Mouse (Mus musculus) kidney, embryonic 16.5 days (tissue): ENCODE measurements around the gene Iqub. TPM values are rescaled to one million over a fixed set of nuclear protein-coding genes. Genes with fewer than 3 reads are reported as not detected.

Experiments
- ATAC-seq: fragments of 200-750 bp; cut with Nextera tagmentation; 2 replicates; pipeline ENCODE4 v1.8.0; 2017; ENCODE audit warnings: moderate TSS enrichment; ENCODE audit not compliant: low FRiP score, low TSS enrichment
- H3K27ac ChIP-seq: fragments of 300-500 bp; sonication (generic); 2 replicates; pipeline ENCODE4 v1.5.1; 2014; ENCODE audit warnings: low read length
- H3K27me3 ChIP-seq: fragments of 300-500 bp; sonication (generic); 2 replicates; pipeline ENCODE4 v1.6.1; 2014; ENCODE audit warnings: low read length, control low read depth, mixed read lengths; ENCODE audit not compliant: insufficient read depth
- H3K36me3 ChIP-seq: fragments of 300-500 bp; sonication (generic); 2 replicates; pipeline ENCODE4 v1.6.1; 2014; ENCODE audit warnings: low read length, control low read depth, mixed read lengths; ENCODE audit not compliant: insufficient read depth
- H3K4me1 ChIP-seq: fragments of 300-500 bp; sonication (generic); 2 replicates; pipeline ENCODE4 v1.6.1; 2014; ENCODE audit warnings: low read length, control low read depth, mixed read lengths; ENCODE audit not compliant: insufficient read depth
- H3K4me2 ChIP-seq: fragments of 300-500 bp; sonication (generic); replicated peaks from 2 replicates; pipeline ENCODE4 v1.6.1; 2014; ENCODE audit warnings: low read depth, low read length
- H3K4me3 ChIP-seq: fragments of 300-500 bp; sonication (generic); 2 replicates; pipeline ENCODE4 v1.5.1; 2014; ENCODE audit warnings: mild to moderate bottlenecking, low read length
- H3K9ac ChIP-seq: fragments of 300-500 bp; sonication (generic); replicated peaks from 2 replicates; pipeline ENCODE4 v1.6.1; 2014; ENCODE audit warnings: low read length
- H3K9me3 ChIP-seq: fragments of 300-500 bp; sonication (generic); 2 replicates; pipeline ENCODE4 v1.6.1; 2016; ENCODE audit warnings: low read length, control low read depth
- WGBS: fragments of 180-500 bp; shearing (Covaris S2); extraction: QIAGEN DNeasy Blood & Tissue Kit; methylation state at CpG from one replicate; pipeline ENCODE4 v1.1.7; 2014; 5-methylcytosine and 5-hydroxymethylcytosine counted together
- polyA plus RNA-seq: library from polyadenylated mRNA; unstranded; fragments of >200 nt; fragmentation: Nextera tagmentation; extraction: Ambion mirVana; gene quantifications from 2 replicates; pipeline ENCODE4 v1.2.1, GENCODE M21; 2015

Iqub gene
- polyA plus RNA-seq, 1 experiment from 2014 or later: 0.05 TPM

DNA sequence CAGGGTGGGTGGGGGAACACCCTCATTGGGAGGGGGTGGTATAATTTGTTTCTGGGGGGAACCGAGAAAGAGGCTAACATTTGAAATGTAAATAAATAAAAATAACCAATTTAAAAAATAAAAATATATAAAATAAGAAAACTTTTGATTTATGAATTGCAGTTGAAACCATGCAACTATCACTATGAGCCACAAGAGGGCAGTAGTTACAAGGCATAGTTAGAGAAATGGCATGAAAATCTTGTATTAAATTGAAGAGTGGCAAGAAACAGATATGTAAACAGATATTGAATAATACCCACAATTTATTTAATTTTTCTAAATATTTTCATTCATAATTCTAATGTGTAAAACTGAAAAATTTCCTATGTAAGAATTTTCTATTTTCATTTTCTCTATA lies 24.5 kb downstream of the Iqub start:
- 22% methylated on average over 1 of the region's 1 CpGs for WGBS
- Histone ChIP-seq H3K4me2 (no peak overlapping the region), H3K9me3 (no peaks in the 10 kb centered on the region), H3K4me3 (no peak overlapping the region), H3K27ac (no peak overlapping the region), H3K36me3 (no peaks in the 10 kb centered on the region), H3K9ac (no peak overlapping the region), H3K27me3 (no peaks in the 10 kb centered on the region), H3K4me1 (no peaks in the 10 kb centered on the region)
- ATAC-seq: no peak

GRCm38 (mm10) chr6:24486530-24486929 lies 28.3 kb downstream of the Iqub start:
- H3K9ac ChIP-seq: no peak overlapping the region
- ATAC-seq: no peak

DNA sequence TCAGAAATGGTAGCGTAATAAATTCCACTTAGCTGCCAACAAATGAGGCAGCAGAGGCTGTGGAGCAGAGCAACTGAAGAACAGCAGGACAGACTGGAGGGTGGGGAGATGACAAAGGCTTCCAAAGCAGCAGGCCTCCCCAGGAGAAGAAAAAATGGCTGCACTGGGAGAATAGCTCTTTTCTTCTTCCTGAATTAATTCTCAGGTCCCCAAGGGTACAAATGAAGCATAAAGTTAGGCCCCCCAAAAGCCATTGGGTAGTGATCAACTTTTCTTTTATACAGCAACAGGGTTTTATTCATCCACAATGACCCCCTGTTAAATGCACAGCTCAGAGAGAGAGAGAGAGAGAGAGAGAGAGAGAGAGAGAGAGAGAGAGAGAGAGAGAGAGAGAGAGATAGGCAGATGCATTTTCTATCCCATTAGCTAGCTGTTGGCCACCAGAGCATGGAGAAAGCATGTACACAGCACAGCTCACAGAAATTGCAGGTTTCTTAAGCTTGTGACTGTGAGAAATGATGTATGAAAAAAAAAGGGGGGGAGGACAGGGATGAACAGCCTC lies 44.2 kb downstream of the Iqub start:
- Histone ChIP-seq H3K4me3 (no peak overlapping the region), H3K4me2 (no peak overlapping the region), H3K4me1 (no peaks in the 10 kb centered on the region), H3K27me3 (no peaks in the 10 kb centered on the region), H3K9me3 (no peaks in the 10 kb centered on the region), H3K27ac (no peak overlapping the region), H3K9ac (no peak overlapping the region), H3K36me3 (no peaks in the 10 kb centered on the region)
- 77% methylated on average over 1 of the region's 1 CpGs for WGBS
- ATAC-seq: no peak

More at GRCm38 (mm10) chr6:24486530-24486929, 28.3 kb downstream of the Iqub start:
- H3K27me3 ChIP-seq: no peaks in the 10 kb centered on the region
- 69% methylated on average over 5 of the region's 5 CpGs for WGBS
- H3K4me1 ChIP-seq: no peaks in the 10 kb centered on the region
- no peaks in the 10 kb centered on the region for H3K36me3 ChIP-seq
- no peak overlapping the region for H3K27ac ChIP-seq
- H3K4me2 ChIP-seq: no peak overlapping the region
- no peak overlapping the region for H3K4me3 ChIP-seq
- H3K9me3 ChIP-seq: no peaks in the 10 kb centered on the region

GRCm38 (mm10) chr6:24470135-24470534 lies 44.7 kb downstream of the Iqub start:
- no peaks in the 10 kb centered on the region for H3K4me1 ChIP-seq
- no peak overlapping the region for H3K9ac ChIP-seq
- H3K9me3 ChIP-seq: no peaks in the 10 kb centered on the region
- no peak overlapping the region for H3K27ac ChIP-seq
- H3K4me2 ChIP-seq: no peak overlapping the region
- ATAC-seq: no peak
- no peak overlapping the region for H3K4me3 ChIP-seq
- H3K36me3 ChIP-seq: no peaks in the 10 kb centered on the region
- no peaks in the 10 kb centered on the region for H3K27me3 ChIP-seq
- 92% methylated on average over 2 of the region's 2 CpGs for WGBS

GRCm38 (mm10) chr6:24456097-24456496 lies 58.8 kb downstream of the Iqub start:
- 42% methylated on average over 7 of the region's 7 CpGs for WGBS
- Histone ChIP-seq H3K4me2 (no peak overlapping the region), H3K27me3 (peaks cover 3% of the 10 kb centered on the region; the same call in 1 of the 2 replicates), H3K36me3 (no peaks in the 10 kb centered on the region), H3K9me3 (no peaks in the 10 kb centered on the region; the same call in 1 of the 2 replicates), H3K4me1 (peaks cover 3% of the 10 kb centered on the region; the same call in 1 of the 2 replicates), H3K27ac (no peak overlapping the region), H3K9ac (no peak overlapping the region), H3K4me3 (no peak overlapping the region)
- no peak for ATAC-seq

DNA sequence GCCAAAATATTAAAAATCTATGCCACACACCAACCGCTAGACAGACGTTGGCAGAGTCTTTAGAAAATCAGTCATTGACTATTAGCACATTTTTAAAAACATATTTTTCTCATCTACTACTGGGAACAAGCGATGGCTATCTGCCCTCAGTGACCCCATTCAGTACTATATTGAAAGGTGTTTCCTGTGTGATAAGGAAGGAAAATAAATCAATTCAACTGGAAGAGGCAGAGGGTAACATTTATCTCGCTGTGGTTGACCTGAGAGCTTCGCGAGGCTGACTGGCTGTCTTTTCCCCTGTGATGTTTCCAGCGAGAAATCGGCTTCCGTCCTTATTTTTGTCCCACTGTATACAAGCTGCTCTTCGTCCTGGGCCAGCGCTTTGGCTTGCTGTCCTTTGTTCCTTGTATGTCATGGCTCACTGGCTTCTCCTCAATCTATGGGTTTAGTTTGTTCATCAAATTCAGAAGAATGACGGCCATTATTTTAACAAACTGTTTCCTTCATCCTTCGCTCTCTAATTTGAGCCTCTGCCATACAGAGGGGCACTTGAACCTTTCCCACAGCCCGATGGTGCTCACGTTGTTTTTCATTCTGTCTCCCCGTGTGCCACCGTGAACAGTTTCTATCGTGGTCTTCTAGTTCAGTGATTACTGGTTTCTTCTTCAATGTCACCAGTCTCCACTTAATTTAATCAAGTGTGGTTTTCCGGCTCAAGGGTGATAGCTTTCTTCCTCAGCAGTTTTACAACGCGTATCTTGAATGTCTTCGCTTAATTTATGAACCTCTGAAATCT lies 63.6 kb downstream of the Iqub start:
- H3K27ac ChIP-seq: no peak overlapping the region
- peak overlapping the region; percentile 33; the same call in 1 of the 2 replicates for H3K9ac ChIP-seq
- peak; percentile 61; the same call in 1 of the 2 replicates for ATAC-seq
- H3K27me3 ChIP-seq: peaks cover 3% of the 10 kb centered on the region; the same call in 1 of the 2 replicates
- H3K4me3 ChIP-seq: peak overlapping the region; percentile 1; the same call in 1 of the 2 replicates
- WGBS: 23% methylated on average over 22 of the region's 22 CpGs
- H3K9me3 ChIP-seq: no peaks in the 10 kb centered on the region
- H3K36me3 ChIP-seq: no peaks in the 10 kb centered on the region
- peak overlapping the region; percentile 22 for H3K4me2 ChIP-seq
- peaks cover 3% of the 10 kb centered on the region; the same call in 1 of the 2 replicates for H3K4me1 ChIP-seq

DNA sequence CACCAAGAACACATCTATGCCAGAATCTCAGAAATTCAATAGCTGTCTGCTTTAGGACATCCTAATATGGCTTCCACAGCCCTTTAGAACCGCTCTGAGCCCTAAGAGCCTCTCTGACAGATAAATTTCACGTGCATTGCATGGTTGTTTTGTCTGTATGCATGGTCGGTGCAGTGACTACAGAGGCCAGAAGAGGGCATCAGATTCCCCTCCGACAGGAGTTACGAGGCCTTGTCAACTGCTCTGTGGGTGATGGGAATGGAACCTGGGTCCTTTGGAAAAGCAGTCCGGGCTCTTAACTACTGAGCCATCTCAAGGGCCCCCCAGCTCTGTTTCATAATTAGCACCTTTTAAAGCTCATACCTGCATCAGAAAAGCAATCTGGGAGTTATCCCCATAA lies 64.6 kb downstream of the Iqub start:
- Histone ChIP-seq H3K36me3 (no peaks in the 10 kb centered on the region), H3K27me3 (peaks cover 3% of the 10 kb centered on the region; the same call in 1 of the 2 replicates), H3K4me3 (no peak overlapping the region), H3K4me1 (peaks cover 3% of the 10 kb centered on the region; the same call in 1 of the 2 replicates), H3K9ac (no peak overlapping the region), H3K9me3 (no peaks in the 10 kb centered on the region), H3K4me2 (no peak overlapping the region), H3K27ac (no peak overlapping the region)
- no peak for ATAC-seq
- 88% methylated on average over 6 of the region's 6 CpGs for WGBS

- H3K27me3 ChIP-seq: no peaks in the 10 kb centered on the region
- 83% methylated on average over 11 of the region's 11 CpGs for WGBS
- H3K9ac ChIP-seq: no peak overlapping the region
Measured at GRCm38 (mm10) chr6:24416056-24416455, 98.8 kb downstream of the Iqub start.

DNA sequence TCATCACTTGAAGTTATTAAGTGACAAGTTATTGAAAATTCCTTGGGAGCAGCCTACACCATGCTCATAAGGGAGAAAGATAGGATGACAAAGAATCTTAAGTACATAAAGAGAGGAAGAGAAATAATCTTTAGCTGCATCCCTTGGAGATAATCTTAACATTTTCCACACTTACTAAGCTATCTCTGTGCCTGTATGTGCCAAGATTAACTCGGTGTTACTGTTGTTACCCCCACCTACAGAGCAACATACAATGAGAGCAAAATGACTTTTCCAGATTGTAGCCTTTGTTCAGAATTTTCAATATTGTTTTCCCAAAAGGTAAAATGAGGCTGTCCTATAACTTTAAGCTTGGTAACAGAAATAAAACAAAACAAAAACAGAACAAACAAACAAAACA lies 99.4 kb downstream of the Iqub start:
- H3K27ac ChIP-seq: no peak overlapping the region
- no peaks in the 10 kb centered on the region for H3K27me3 ChIP-seq
- H3K36me3 ChIP-seq: no peaks in the 10 kb centered on the region
- no peak overlapping the region for H3K4me3 ChIP-seq
- H3K9me3 ChIP-seq: no peaks in the 10 kb centered on the region
- no peaks in the 10 kb centered on the region for H3K4me1 ChIP-seq
- ATAC-seq: no peak
- H3K9ac ChIP-seq: no peak overlapping the region
- no peak overlapping the region for H3K4me2 ChIP-seq
- 80% methylated on average over 1 of the region's 1 CpGs for WGBS

More at GRCm38 (mm10) chr6:24416056-24416455, 98.8 kb downstream of the Iqub start:
- H3K4me1 ChIP-seq: no peaks in the 10 kb centered on the region
- no peak overlapping the region for H3K4me3 ChIP-seq
- no peak overlapping the region for H3K4me2 ChIP-seq
- no peaks in the 10 kb centered on the region for H3K9me3 ChIP-seq
- no peak overlapping the region for H3K27ac ChIP-seq
- H3K36me3 ChIP-seq: no peaks in the 10 kb centered on the region
- ATAC-seq: no peak
